Mouse (Mus musculus) ZHBTc4 (cell line): ENCODE results near the gene Kl.

Source experiments
- DNase-seq: peaks from one replicate; pipeline ENCODE4 v3.0.0-alpha.2; 2011; ENCODE audit warnings: low read depth, low spot score

Kl gene

GRCm38 (mm10) chr5:150952328-150952668, at the start of gene Kl:
Gene Kl (plus strand): TSS chr5:150952607.
- DNase-seq = peak; percentile 41

DNA sequence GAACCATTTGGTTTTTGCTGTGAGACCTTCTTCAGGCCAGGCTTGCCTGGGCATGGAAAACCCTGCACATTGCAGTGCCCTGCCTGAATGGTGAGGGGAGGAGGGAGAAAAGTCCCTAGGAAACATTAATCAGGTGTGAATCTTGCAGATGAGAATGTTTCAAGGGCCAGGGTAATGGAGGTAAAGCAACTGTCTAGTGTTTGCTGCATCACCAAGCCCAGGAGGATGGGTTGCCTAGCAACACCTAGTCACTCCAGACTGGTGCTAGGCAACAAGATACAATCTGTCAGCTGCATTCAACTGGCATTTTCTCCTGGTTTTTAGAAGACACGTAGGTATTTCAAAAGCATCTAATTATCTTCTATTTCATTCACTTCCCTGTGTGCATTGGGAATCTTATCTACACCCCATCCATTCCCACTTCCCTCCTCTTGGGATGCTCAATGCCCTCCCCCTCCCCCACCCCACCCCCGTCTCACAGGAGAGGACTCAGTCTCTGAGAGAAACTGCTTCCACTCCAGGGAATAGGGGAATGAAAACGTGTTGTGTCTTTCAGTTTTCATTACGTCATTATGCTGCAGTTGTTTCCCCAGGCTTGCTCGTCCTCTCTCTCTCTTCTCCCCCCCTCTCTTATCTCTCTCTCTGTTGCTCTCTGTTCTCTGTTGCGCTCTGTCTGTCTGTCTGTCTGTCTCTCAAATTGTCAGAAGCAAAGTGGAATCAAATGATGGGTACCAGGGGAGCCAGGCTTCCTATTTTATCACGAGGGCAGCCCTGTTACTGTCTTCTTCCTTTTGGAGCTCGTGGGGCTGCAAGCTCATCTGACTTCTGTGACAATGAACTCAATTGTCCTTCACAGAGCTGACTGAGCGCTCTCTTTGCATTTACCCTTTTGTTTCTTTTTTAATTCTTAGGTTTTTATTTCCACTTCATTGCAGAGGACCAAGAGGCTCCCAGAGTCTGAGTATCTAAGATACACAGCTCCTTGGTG, 46.1 kb upstream of the Kl start:
- peak; percentile 38 for DNase-seq

DNA sequence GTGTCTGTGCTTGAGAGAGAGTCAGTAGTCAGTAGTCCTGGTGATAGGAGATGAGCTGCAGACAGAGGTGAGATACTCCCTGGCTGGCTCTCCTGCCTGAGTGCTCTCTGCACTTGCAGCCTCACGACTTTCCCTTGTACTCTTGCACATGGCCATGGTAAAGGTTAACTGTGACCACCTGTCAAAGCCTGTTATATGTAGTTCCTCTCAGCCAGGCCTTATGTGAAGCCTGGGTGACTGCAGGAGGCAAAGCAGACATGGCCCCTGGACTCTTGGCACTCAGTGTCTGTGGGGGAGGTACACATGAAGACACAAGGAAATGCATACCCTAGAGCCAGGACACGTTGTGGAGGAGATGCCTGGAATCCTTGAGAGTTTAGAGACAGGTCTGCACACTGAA, 40.3 kb upstream of the Kl start:
- DNase-seq = no peak

GRCm38 (mm10) chr5:150912656-150913055, 39.8 kb upstream of the Kl start:
- no peak for DNase-seq

GRCm38 (mm10) chr5:150915080-150916055, 37.0 kb upstream of the Kl start:
- no peak for DNase-seq

- no peak for DNase-seq
Observed at GRCm38 (mm10) chr5:150917131-150917858, 35.1 kb upstream of the Kl start.

DNA sequence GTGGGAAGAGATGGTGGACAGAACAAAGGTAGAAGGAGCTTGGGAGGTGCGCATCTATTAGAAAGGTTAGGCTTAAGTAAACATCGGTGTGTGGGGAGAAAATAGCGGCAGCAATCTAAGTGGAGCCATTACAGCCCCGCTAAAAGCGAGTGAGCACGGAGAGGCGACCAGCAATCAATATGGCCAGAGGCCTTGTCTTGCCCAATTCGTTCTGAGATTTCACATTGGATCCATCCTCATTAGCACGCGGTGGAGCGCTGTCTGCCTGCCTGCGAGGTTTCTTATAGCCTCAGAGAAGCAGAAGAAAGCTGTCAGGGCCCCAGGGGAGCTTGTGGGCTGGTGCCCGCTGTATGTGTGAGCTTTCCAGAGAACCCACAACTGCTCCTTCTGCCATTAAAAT, 33.8 kb upstream of the Kl start:
- DNase-seq = no peak

GRCm38 (mm10) chr5:150919269-150919668, 33.1 kb upstream of the Kl start:
- DNase-seq = no peak

DNA sequence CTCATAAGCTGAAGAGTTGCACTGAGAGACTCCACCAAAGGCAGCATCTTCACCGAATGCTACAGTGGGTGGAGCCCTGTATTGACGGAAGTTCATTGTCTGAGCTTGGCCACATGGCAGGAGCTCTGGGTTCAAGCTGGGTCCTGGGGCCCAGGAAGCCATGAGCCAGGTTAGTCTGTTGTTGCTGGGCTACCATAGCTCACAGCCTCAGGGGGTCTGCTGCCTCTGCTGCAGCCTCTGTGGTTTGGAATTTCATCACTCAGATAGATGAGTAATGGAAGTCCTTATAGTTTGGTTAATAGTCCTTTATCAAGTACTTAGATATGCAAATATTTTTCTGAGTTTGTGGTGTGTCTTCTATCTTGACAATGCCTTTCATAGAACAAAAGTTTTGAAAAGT, 32.4 kb upstream of the Kl start:
- DNase-seq = peak; percentile 12

DNA sequence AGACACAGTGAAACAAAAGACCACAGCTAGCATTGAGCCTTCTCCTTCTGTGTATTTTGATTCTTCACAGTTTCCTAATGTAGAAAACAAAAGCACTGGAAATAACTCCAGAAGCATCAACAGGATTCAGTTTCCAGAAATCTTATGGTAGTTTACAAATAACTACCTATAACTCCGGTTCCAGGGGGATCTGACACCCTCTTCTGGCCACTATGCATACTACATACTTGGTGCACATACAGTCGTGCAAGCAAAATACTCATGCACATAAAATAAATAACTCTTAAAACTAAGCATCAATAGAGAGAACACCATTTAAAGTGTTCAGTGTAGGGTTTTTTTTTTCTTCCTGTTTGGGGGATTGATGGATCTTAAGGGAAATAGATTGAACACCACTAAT, 23.0 kb upstream of the Kl start:
- DNase-seq = peak; percentile 51

GRCm38 (mm10) chr5:150932596-150932995, 19.8 kb upstream of the Kl start:
- no peak for DNase-seq

GRCm38 (mm10) chr5:150936213-150936612, 16.2 kb upstream of the Kl start:
- no peak for DNase-seq

DNA sequence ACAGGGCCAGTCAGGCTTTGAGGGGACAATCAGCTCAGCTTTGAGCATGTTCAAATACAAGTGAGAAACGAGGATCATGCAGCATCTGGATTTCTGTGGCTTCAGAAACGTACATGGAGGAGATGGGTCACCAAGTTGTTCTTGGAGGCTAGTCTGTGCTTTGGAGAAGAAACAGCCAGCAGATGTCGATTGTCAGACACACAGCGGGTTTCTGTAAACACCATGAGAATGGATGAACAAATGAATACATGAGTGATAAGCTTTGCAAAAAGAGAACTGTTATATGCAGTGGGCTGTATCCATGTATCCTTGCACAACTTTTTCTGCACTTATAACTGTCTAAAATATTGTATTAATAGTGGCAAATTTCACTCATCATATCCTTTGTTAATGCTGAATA, 15.6 kb upstream of the Kl start:
- DNase-seq = no peak

DNA sequence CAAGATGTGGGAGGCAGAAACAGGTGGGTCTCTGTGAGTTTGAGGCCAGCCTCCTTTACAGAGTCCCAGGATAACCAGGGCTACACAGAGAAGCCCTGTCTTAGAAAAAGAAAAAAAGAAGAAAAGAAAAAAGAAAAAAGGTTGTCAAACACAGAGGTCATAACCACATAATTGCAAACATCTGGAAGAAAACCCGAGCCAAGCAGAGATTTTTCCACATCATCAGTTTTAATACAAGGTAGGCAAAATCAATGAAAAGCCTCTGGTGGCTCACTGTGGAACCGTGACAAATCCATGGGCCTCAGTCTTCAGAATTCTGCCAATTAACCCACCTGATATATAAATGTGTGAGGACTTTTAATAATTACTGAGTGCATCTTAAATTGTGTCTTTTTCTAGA, 14.9 kb upstream of the Kl start:
- no peak for DNase-seq

GRCm38 (mm10) chr5:150945576-150945975, 6.8 kb upstream of the Kl start:
- peak; percentile 71 for DNase-seq

- peak; percentile 68 for DNase-seq
Observed at GRCm38 (mm10) chr5:150949131-150949530, 3.3 kb upstream of the Kl start.

DNA sequence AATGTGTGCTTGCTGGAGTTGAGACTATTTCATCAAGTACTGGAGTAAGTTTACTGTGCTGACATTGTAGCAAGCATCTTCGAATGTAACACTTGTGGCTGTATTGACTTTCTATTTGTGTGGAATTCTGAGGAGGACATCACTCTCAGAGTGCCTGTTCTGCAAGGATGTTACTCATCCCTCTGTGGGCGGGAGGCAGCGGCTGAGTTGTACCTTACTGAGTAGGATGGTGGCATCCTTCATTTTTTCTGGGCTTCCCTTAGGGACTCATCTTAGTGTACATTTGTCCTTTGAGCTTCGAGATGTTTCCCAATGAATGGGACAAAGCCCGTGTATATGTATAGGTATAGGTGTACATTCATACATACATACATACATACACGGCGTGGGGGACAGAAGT, 1.1 kb upstream of the Kl start:
- no peak for DNase-seq

- peak; percentile 63 for DNase-seq
Observed at GRCm38 (mm10) chr5:150952669-150953521, 488 bp downstream of the Kl start.

- no peak for DNase-seq
Observed at GRCm38 (mm10) chr5:150954791-150955190, 2.4 kb downstream of the Kl start.

- no peak for DNase-seq
Observed at GRCm38 (mm10) chr5:150959861-150960260, 7.5 kb downstream of the Kl start.

- no peak for DNase-seq
Observed at GRCm38 (mm10) chr5:150961615-150962014, 9.2 kb downstream of the Kl start.
